In genomic region chr8:10053571-10053990, GRCm38 (mm10) we compare ENCODE assay signal across 8 mouse cellular contexts. TPM values are rescaled to one million over a fixed set of nuclear protein-coding genes. Genes with fewer than 3 reads are reported as not detected.
DNase-seq lines count a peak whose midpoint lies in the region; ATAC-seq and TF ChIP-seq lines count a peak whose summit lies in the region.

No protein-coding gene starts in this region.

- no peak overlapping the region for H3K4me3 ChIP-seq in heart, embryonic 10.5 days

- ATAC-seq in Patski = no peak
- ATAC-seq in activated CD4-positive, CD25-positive, alpha-beta regulatory T cell, adult 4 months = no peak

- TF ChIP-seq CTCF in Patski (IDR thresholded peaks at IDR 0.05) = peak; percentile 64

- peaks cover 3% of the 10 kb centered on the region; the same call in 1 of the 2 replicates for H3K4me1 ChIP-seq in heart, embryonic 10.5 days

- in situ Hi-C loops in Patski (cut with MboI; ENCODE audit: low pct_unique_long_range_greater_than_20kb) = loop anchor here (5.0 kb wide), 1 partner anchor 349 kb away; no protein-coding TSS in a partner anchor

- peak; percentile 18 for DNase-seq in heart, postnatal 4 days
- no peak for DNase-seq in heart, embryonic 10.5 days (ENCODE audit: low spot score)
- no peak for DNase-seq in Patski (ENCODE audit: low read depth, low spot score)
- DNase-seq in frontal cortex, postnatal 36 days (ENCODE audit: low spot score in 2 of 2) = peak; percentile 64 to 81
- DNase-seq in mesoderm, embryonic 11.5 days (ENCODE audit: low read depth, low spot score) = peak; percentile 30
- DNase-seq in urinary bladder, postnatal 14 days (ENCODE audit: low spot score) = no peak
- DNase-seq in B cell, adult 2 months = no peak

- POLR2A ChIA-PET in Patski (lab: Charles Lee) = no interaction called here

- H3K27me3 ChIP-seq in heart, embryonic 10.5 days (ENCODE audit: insufficient read depth, poor library complexity, severe bottlenecking) = no peaks in the 10 kb centered on the region
- H3K27me3 ChIP-seq in Patski = peaks cover 73% of the 10 kb centered on the region

- CTCF ChIA-PET in Patski (lab: Charles Lee) = no interaction called here

- no peaks in the 10 kb centered on the region for H3K36me3 ChIP-seq in heart, embryonic 10.5 days

- WGBS in heart, embryonic 10.5 days = 13% methylated on average over 3 of the region's 3 CpGs

- no peak overlapping the region for H3K27ac ChIP-seq in heart, embryonic 10.5 days

- H3K9me3 ChIP-seq in heart, embryonic 10.5 days = no peaks in the 10 kb centered on the region

RNA-seq across cellular contexts. Expression of gene Tnfsf13b, which starts 47.3 kb away (rescaled TPM):
- total RNA-seq in heart, postnatal 4 days (2021) = 1 to 10 TPM; 5.4 to 5.5 TPM
- polyA plus RNA-seq in heart, embryonic 10.5 days (2016; fragmentation: Nextera tagmentation; extraction: Ambion mirVana) = 0.10 TPM in 1 of 2 replicates, not detected in the other
- 0.21 TPM for polyA plus RNA-seq in Patski (2021)
- polyA plus RNA-seq in activated CD4-positive, CD25-positive, alpha-beta regulatory T cell, adult 4 months (2017; shearing (Covaris generic)) = 1 to 10 TPM; 6.3 TPM

Comparison
In these comparisons a context has a peak if more than half of its experiments do, and no peak if none do; other contexts are left out.
1. DNase-seq: peak in heart, postnatal 4 days (single experiment), frontal cortex, postnatal 36 days (2 of 2) and mesoderm, embryonic 11.5 days (single experiment); none in heart, embryonic 10.5 days (single experiment), Patski (single experiment), urinary bladder, postnatal 14 days (single experiment) and B cell, adult 2 months (0 of 2).